Mouse (Mus musculus): ENCODE data around the gene Zp3. TPM values are rescaled to one million over a fixed set of nuclear protein-coding genes. Genes with fewer than 3 reads are reported as not detected.
A peak's percentile ranks its signal among the peaks of the same experiment; 100 is the strongest.

Zp3 gene
- polyA plus RNA-seq, 1 experiment from 2014 or later, result not detected

DNA sequence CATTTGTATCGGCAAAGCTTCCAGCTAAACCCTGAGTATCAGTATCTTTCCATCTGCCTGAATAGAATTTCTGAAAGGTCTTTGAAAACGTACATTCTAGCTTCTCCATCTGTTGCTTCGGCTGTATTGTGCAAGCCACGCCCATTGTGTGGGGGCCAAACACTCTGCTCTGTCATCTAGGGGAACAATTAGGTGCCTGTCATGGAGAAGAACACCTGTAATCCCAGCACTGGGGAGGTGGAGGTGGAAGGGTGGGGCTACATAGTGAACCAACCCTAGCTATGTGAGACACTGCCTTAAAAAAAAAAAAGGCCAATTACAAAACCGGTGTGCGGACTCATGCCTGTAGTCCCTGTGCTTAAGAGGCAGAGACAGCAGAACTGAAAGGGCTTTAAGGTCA is 37.2 kb upstream of the Zp3 start:
- no peak overlapping the region for H3K4me3 ChIP-seq (replicated peaks; ENCODE audit: low read length)
- no peak overlapping the region for H3K4me2 ChIP-seq (ENCODE audit: low read length)
- no peaks in the 10 kb centered on the region for H3K9me3 ChIP-seq (ENCODE audit: control insufficient read depth, low read length)
- H3K36me3 ChIP-seq (ENCODE audit: control insufficient read depth, insufficient read depth), result no peaks in the 10 kb centered on the region
- no peak overlapping the region for H3K27ac ChIP-seq (ENCODE audit: low read length)
- H3K27me3 ChIP-seq (replicated peaks; ENCODE audit: control insufficient read depth, insufficient read depth, low read length), result no peaks in the 10 kb centered on the region
- no peak for ATAC-seq
- 68% methylated on average over 6 of the region's 6 CpGs for WGBS
- peaks cover 8% of the 10 kb centered on the region for H3K4me1 ChIP-seq (replicated peaks; ENCODE audit: control insufficient read depth, insufficient read depth, low read length)
- no peak overlapping the region for H3K9ac ChIP-seq (replicated peaks; ENCODE audit: low read depth, low read length)

DNA sequence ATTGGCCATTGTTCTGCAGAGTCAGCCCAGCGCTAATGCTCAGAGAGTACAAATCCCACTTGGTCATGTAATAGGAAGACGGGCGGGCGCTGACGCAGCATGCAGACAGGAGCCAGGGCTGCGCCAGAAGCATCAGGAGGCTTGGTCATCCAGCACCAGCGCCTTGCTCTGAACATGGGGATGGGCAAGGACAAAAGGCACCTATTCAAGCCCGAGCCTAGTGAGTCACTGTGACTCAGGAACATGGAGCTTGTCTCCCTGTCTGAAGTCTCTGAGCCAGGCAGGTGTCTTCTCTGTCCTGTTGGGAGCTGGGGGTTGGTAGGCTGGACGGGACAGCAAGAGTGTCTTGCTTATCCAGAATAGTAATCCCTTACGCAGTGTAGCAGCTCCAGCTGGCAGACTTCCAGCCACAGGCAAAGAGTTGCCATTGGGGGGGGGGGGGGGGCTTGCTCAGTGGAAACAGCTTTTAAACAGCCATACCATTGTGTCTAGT is 33.9 kb upstream of the Zp3 start:
- ATAC-seq, result peak; percentile 43; the same call in 1 of the 2 replicates
- WGBS, result 39% methylated on average over 10 of the region's 10 CpGs
- H3K4me3 ChIP-seq (replicated peaks; ENCODE audit: low read length), result no peak overlapping the region
- 0 out of 2 replicates have a peak overlapping the region, but pooled peaks have one; percentile 16 for H3K4me2 ChIP-seq (ENCODE audit: low read length)
- no peak overlapping the region for H3K9ac ChIP-seq (replicated peaks; ENCODE audit: low read depth, low read length)
- no peaks in the 10 kb centered on the region for H3K9me3 ChIP-seq (ENCODE audit: control insufficient read depth, low read length)
- peaks cover 8% of the 10 kb centered on the region for H3K4me1 ChIP-seq (replicated peaks; ENCODE audit: control insufficient read depth, insufficient read depth, low read length)
- no peak overlapping the region for H3K27ac ChIP-seq (ENCODE audit: low read length)
- H3K27me3 ChIP-seq (replicated peaks; ENCODE audit: control insufficient read depth, insufficient read depth, low read length), result no peaks in the 10 kb centered on the region
- no peaks in the 10 kb centered on the region for H3K36me3 ChIP-seq (ENCODE audit: control insufficient read depth, insufficient read depth)

GRCm38 (mm10) chr5:135946621-135947020 is 33.3 kb upstream of the Zp3 start:
- Histone ChIP-seq H3K4me1 (replicated peaks; ENCODE audit: control insufficient read depth, insufficient read depth, low read length) (peaks cover 8% of the 10 kb centered on the region), H3K27me3 (replicated peaks; ENCODE audit: control insufficient read depth, insufficient read depth, low read length) (no peaks in the 10 kb centered on the region), H3K27ac (ENCODE audit: low read length) (no peak overlapping the region), H3K9ac (replicated peaks; ENCODE audit: low read depth, low read length) (no peak overlapping the region), H3K4me3 (replicated peaks; ENCODE audit: low read length) (no peak overlapping the region), H3K9me3 (ENCODE audit: control insufficient read depth, low read length) (no peaks in the 10 kb centered on the region), H3K4me2 (ENCODE audit: low read length) (no peak overlapping the region), H3K36me3 (ENCODE audit: control insufficient read depth, insufficient read depth) (no peaks in the 10 kb centered on the region)
- 77% methylated on average over 5 of the region's 5 CpGs for WGBS
- ATAC-seq, result no peak

DNA sequence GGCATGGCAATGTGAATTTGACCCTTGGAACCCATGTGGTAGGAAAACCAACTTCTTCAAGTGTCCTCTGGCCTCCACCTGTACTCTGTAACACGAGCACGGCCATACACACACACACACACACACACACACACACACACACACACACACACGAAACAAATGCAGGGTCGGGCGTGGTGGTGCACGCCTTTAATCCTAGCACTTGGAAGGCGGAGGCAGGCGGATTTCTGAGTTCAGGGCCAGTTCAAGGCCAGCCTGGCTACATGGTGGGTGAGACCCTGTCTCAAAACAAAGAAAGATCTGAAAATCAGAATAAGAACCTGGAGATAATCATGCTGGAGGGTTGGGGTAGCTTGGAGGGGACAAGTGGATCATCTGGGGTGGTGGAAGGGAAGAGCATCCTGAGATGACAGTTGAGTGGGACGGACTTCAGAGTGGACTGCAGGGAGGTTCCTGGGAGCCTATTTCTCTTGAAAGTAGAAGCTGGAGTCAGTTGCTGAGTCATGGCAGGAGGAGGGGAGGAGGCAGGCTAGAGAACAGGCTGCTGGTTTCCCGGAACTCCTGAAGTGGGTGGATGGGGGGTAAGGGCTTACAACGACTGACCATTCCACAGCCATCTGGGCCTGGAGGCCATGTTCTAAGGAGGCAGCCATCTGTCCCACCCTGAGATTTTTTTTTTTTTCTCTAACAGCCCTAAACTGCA is 29.0 kb upstream of the Zp3 start:
- Histone ChIP-seq H3K27me3 (replicated peaks; ENCODE audit: control insufficient read depth, insufficient read depth, low read length) (no peaks in the 10 kb centered on the region), H3K4me2 (ENCODE audit: low read length) (no peak overlapping the region), H3K27ac (ENCODE audit: low read length) (no peak overlapping the region), H3K4me3 (replicated peaks; ENCODE audit: low read length) (no peak overlapping the region), H3K9ac (replicated peaks; ENCODE audit: low read depth, low read length) (no peak overlapping the region), H3K36me3 (ENCODE audit: control insufficient read depth, insufficient read depth) (no peaks in the 10 kb centered on the region), H3K9me3 (ENCODE audit: control insufficient read depth, low read length) (no peaks in the 10 kb centered on the region), H3K4me1 (replicated peaks; ENCODE audit: control insufficient read depth, insufficient read depth, low read length) (peaks cover 7% of the 10 kb centered on the region)
- no peak for ATAC-seq
- 83% methylated on average over 11 of the region's 11 CpGs for WGBS

- no peaks in the 10 kb centered on the region for H3K36me3 ChIP-seq (ENCODE audit: control insufficient read depth, insufficient read depth)
- ATAC-seq, result no peak
- H3K9me3 ChIP-seq (ENCODE audit: control insufficient read depth, low read length), result no peaks in the 10 kb centered on the region
- H3K4me3 ChIP-seq (replicated peaks; ENCODE audit: low read length), result no peak overlapping the region
- no peaks in the 10 kb centered on the region for H3K27me3 ChIP-seq (replicated peaks; ENCODE audit: control insufficient read depth, insufficient read depth, low read length)
- no peaks in the 10 kb centered on the region; the same call in 1 of the 2 replicates for H3K4me1 ChIP-seq (replicated peaks; ENCODE audit: control insufficient read depth, insufficient read depth, low read length)
- no peak overlapping the region for H3K27ac ChIP-seq (ENCODE audit: low read length)
- H3K9ac ChIP-seq (replicated peaks; ENCODE audit: low read depth, low read length), result no peak overlapping the region
- WGBS, result 90% methylated on average over 2 of the region's 2 CpGs
- no peak overlapping the region for H3K4me2 ChIP-seq (ENCODE audit: low read length)
Measured at GRCm38 (mm10) chr5:135951660-135952059, 28.2 kb upstream of the Zp3 start.

DNA sequence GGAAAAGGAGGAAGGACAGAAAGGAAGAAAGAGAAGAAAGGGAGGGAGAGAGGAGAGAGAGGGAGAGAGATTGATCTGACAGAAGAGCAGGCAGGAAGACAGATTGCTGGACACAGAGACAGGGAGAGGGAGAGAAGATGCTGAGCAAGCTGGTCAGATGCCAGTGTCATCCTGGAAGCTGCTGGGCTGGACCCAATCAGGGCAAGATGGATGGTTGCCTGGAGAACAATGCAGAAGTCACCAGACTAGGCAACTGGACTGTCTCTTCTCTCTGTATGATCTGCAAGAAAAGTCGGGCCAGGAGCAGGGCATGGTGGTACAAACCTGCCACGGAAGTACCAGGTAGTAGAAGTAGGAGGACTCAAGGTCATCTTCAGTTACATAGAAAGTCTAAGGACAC is 27.1 kb upstream of the Zp3 start:
- no peak overlapping the region for H3K9ac ChIP-seq (replicated peaks; ENCODE audit: low read depth, low read length)
- no peak for ATAC-seq
- no peak overlapping the region for H3K4me3 ChIP-seq (replicated peaks; ENCODE audit: low read length)
- H3K9me3 ChIP-seq (ENCODE audit: control insufficient read depth, low read length), result no peaks in the 10 kb centered on the region
- no peak overlapping the region for H3K27ac ChIP-seq (ENCODE audit: low read length)
- H3K4me2 ChIP-seq (ENCODE audit: low read length), result no peak overlapping the region
- 86% methylated on average over 2 of the region's 2 CpGs for WGBS
- no peaks in the 10 kb centered on the region for H3K27me3 ChIP-seq (replicated peaks; ENCODE audit: control insufficient read depth, insufficient read depth, low read length)
- peaks cover 5% of the 10 kb centered on the region for H3K4me1 ChIP-seq (replicated peaks; ENCODE audit: control insufficient read depth, insufficient read depth, low read length)
- no peaks in the 10 kb centered on the region for H3K36me3 ChIP-seq (ENCODE audit: control insufficient read depth, insufficient read depth)

DNA sequence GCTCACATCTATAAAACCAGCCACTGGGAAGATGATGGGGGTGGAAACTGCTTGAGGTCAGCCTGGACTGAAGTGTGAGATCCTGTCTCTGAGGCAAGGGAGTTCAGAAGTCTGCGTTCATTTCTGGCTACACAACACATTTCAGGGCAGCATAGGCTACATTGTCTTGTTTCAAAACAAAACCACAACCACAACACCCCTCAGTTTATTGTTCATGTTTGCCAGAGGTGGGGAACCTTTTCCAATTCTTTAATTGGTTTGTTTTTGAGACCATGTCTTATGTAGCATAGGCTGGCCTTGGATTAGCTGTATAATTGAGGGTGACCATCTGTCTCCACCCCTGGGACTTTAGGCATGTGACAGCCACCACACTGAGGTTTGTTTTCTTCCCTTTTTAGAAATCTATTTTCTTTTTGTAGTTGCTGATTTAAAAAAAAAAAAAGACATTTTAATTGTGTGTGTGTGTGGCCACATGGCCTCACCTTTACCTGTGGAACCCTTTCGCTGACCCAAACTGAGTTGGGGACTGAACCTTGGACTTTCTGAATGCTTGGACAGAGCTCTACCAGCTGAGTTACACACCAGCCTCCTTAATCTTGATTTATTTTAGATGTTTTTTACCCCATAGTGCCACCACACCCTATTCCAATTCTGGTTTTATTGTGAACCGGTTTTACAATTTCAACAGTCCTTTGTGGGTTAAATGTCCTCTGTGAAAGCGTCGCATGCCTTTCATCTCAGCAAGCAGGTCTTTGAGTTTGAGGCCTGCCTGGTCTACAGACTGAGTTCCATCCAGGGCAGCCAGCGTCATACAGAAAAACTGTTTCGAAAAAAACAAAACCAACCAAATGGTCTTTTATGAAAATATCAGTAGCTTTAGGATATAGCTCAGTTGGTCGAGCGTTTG is 23.3 kb upstream of the Zp3 start:
- Histone ChIP-seq H3K4me1 (replicated peaks; ENCODE audit: control insufficient read depth, insufficient read depth, low read length) (peaks cover 5% of the 10 kb centered on the region), H3K9ac (replicated peaks; ENCODE audit: low read depth, low read length) (peak overlapping the region; percentile 44; the same call in 1 of the 2 replicates), H3K4me3 (replicated peaks; ENCODE audit: low read length) (no peak overlapping the region; the same call in 1 of the 2 replicates), H3K27me3 (replicated peaks; ENCODE audit: control insufficient read depth, insufficient read depth, low read length) (no peaks in the 10 kb centered on the region), H3K9me3 (ENCODE audit: control insufficient read depth, low read length) (no peaks in the 10 kb centered on the region), H3K36me3 (ENCODE audit: control insufficient read depth, insufficient read depth) (no peaks in the 10 kb centered on the region), H3K27ac (ENCODE audit: low read length) (peak overlapping the region; percentile 75), H3K4me2 (ENCODE audit: low read length) (peak overlapping the region; percentile 55)
- no peak for ATAC-seq
- WGBS, result 86% methylated on average over 9 of the region's 9 CpGs

DNA sequence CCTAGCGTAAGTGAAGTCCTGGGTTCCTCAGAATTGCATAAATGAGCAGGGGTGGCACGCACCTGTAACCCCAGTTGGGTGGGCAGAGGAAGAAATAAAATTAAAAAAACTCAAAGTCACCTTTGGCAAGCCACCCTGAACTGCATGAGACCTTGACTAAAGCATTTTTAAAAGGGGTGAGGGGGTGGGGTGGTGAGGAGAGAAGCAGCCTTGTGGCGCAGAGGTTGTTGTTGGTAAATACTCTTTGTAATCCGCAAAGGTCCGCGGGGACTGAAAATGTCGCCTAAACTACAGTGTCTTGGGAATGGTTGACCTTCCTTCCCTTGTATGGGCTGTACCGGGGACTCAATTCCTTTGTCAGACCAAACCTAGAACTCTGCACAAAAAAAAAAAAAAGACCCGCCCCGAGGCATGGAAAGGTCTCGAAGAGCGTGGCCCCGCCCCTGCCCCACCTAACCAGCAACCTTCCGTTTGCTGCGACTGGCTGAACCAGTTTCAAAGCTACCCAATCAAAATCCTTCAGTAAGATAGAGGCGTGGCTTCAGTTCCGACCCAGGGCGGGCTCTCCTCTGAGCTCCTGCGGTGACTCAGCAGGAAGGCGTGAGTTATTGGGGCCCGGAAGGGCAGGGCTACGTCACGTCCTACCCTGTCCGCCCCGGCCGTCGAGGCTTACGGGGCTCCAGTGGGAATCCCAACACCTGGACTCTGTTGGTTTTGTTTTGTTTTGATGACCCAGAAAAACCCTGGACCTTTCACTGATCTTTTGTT is 22.5 kb upstream of the Zp3 start:
- Histone ChIP-seq H3K9me3 (ENCODE audit: control insufficient read depth, low read length) (no peaks in the 10 kb centered on the region), H3K9ac (replicated peaks; ENCODE audit: low read depth, low read length) (peak overlapping the region; percentile 44), H3K27ac (ENCODE audit: low read length) (peak overlapping the region; percentile 75), H3K4me3 (replicated peaks; ENCODE audit: low read length) (peak overlapping the region; percentile 42), H3K36me3 (ENCODE audit: control insufficient read depth, insufficient read depth) (no peaks in the 10 kb centered on the region), H3K4me2 (ENCODE audit: low read length) (peak overlapping the region; percentile 55), H3K27me3 (replicated peaks; ENCODE audit: control insufficient read depth, insufficient read depth, low read length) (no peaks in the 10 kb centered on the region), H3K4me1 (replicated peaks; ENCODE audit: control insufficient read depth, insufficient read depth, low read length) (peaks cover 12% of the 10 kb centered on the region)
- peak; percentile 75 for ATAC-seq
- WGBS, result 9% methylated on average over 28 of the region's 28 CpGs

DNA sequence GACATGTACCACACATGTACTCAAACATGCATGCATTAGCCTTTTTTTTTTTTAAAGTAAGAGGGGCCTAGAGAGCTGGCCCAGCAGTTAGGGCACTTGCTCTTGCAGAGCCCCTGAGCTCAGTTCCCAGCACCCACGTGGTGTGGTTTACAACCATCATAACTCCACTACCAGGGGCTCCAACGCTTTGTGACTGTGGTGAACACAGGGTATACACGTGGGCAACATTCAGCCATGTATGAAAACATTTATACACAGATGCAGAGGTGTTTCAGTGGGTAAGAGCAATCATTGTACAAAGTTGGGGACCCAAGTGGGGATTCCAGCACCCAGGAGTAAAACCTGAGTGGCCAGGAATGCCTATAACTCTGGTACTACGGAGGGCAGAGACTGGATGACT is 21.5 kb upstream of the Zp3 start:
- no peak overlapping the region for H3K4me3 ChIP-seq (replicated peaks; ENCODE audit: low read length)
- H3K9ac ChIP-seq (replicated peaks; ENCODE audit: low read depth, low read length), result no peak overlapping the region
- 89% methylated on average over 4 of the region's 4 CpGs for WGBS
- no peak overlapping the region for H3K27ac ChIP-seq (ENCODE audit: low read length)
- no peak for ATAC-seq
- no peaks in the 10 kb centered on the region for H3K27me3 ChIP-seq (replicated peaks; ENCODE audit: control insufficient read depth, insufficient read depth, low read length)
- no peak overlapping the region for H3K4me2 ChIP-seq (ENCODE audit: low read length)
- H3K36me3 ChIP-seq (ENCODE audit: control insufficient read depth, insufficient read depth), result no peaks in the 10 kb centered on the region
- H3K9me3 ChIP-seq (ENCODE audit: control insufficient read depth, low read length), result no peaks in the 10 kb centered on the region
- H3K4me1 ChIP-seq (replicated peaks; ENCODE audit: control insufficient read depth, insufficient read depth, low read length), result peaks cover 12% of the 10 kb centered on the region
